Mouse (Mus musculus): ENCODE results near the gene Stil.

Gene Stil

GRCm38 (mm10) chr4:115085522-115086095 is 85.7 kb downstream of the Stil start:
- peak; percentile 79 for DNase-seq

- DNase-seq, result no peak
These were observed 86.3 kb downstream of the Stil start for GRCm38 (mm10) chr4:115086257-115086656.

DNA sequence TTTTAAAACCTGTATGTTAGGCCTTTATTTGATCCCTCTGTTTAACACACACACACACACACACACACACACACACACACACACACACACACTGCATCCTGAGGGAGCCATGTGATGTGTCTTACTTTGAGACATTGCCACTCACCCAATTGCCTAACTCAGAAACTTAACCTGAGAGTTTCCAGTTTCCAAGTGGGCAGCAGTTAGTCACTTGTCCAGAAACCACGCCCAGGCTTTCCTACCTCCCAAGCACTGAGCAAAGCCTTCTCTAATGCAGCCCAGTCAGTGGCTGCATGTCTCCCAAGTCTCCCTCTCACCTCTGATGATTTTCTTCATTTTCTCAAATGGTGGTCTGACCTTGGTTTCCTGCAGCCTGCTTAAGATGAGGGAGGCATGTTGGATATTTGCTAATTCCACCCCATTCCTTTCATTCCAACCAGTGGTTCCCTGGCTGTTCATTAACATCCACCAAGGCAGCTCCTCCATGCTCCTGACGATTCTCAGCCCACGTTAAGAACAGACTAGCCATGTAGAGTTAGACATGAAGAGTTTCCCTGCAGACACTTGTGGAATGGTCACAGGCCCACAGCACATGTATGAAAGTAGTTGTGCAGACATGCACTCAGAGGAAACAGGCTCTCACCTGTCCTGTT is 86.9 kb downstream of the Stil start:
- DNase-seq, result peak; percentile 46

GRCm38 (mm10) chr4:115088611-115089338 is 88.8 kb downstream of the Stil start, which contains the start of gene Pdzk1ip1:
TSS of gene Pdzk1ip1 (plus strand) at chr4:115088708.
- DNase-seq, result peak; percentile 60

DNA sequence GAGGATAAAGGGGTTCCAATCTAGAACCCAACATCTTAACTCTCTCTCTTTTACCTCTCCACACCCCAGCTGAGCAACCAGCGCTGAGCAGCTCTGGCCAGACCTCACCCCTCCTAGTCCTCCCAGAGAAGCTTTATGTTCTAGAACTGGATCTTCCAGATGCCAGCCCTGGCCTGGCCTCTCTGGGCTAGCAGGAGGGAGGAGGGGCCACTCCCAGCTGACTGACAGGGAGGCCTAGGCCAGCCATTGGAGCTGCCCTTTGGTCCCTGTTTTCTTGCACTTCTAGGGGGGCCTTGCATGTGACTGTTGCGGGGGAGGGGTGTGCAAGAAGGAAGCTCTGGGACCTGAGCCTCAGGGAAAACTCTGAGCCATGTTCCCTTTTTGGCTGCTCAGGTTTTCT is 90.6 kb downstream of the Stil start:
- no peak for DNase-seq

GRCm38 (mm10) chr4:115091806-115092205 is 91.8 kb downstream of the Stil start:
- DNase-seq, result no peak
